Mouse (Mus musculus) intestine, embryonic 14.5 days (tissue): ENCODE data around the gene Cadm1. TPM values are rescaled to one million over a fixed set of nuclear protein-coding genes. Genes with fewer than 3 reads are reported as not detected.

ENCODE experiments used
- ATAC-seq: fragments of 200-750 bp; cut with Nextera tagmentation; replicated peaks from 2 replicates; pipeline ENCODE4 v1.8.0; 2017; ENCODE audit warnings: low read depth, moderate number of reproducible peaks, moderate TSS enrichment, moderate library complexity; ENCODE audit not compliant: low FRiP score, low TSS enrichment
- DNase-seq: peaks from one replicate; pipeline ENCODE4 v3.0.0-alpha.2; 2018; ENCODE audit warnings: low spot score
- H3K27ac ChIP-seq: fragments of 300-500 bp; sonication (generic); 2 replicates; pipeline ENCODE4 v1.5.1; 2014; ENCODE audit warnings: low read depth, mild to moderate bottlenecking, control low read depth
- H3K27me3 ChIP-seq: fragments of 300-500 bp; sonication (generic); replicated peaks from 2 replicates; pipeline ENCODE4 v1.6.1; 2014; ENCODE audit warnings: low read length, control low read depth; ENCODE audit not compliant: control insufficient read depth, insufficient read depth
- H3K36me3 ChIP-seq: fragments of 300-500 bp; sonication (generic); 2 replicates; pipeline ENCODE4 v1.6.1; 2014; ENCODE audit warnings: low read length, control low read depth; ENCODE audit not compliant: control insufficient read depth, insufficient read depth
- H3K4me1 ChIP-seq: fragments of 300-500 bp; sonication (generic); replicated peaks from 2 replicates; pipeline ENCODE4 v1.6.1; 2014; ENCODE audit warnings: low read length, control low read depth, mixed read lengths; ENCODE audit not compliant: control insufficient read depth, insufficient read depth
- H3K4me2 ChIP-seq: fragments of 300-500 bp; sonication (generic); 2 replicates; pipeline ENCODE4 v1.6.1; 2014; ENCODE audit warnings: low read length
- H3K4me3 ChIP-seq: fragments of 300-500 bp; sonication (generic); 2 replicates; pipeline ENCODE4 v1.5.1; 2014; ENCODE audit warnings: low read depth, low read length, control low read depth, mixed read lengths
- H3K9ac ChIP-seq: fragments of 300-500 bp; sonication (generic); 2 replicates; pipeline ENCODE4 v1.6.1; 2014; ENCODE audit warnings: mild to moderate bottlenecking, low read length
- H3K9me3 ChIP-seq: fragments of 300-500 bp; sonication (generic); 2 replicates; pipeline ENCODE4 v1.6.1; 2016; ENCODE audit warnings: low read length, control low read depth; ENCODE audit not compliant: control insufficient read depth
- WGBS: fragments of 180-500 bp; shearing (Covaris S2); extraction: QIAGEN DNeasy Blood & Tissue Kit; methylation state at CpG from one replicate; pipeline ENCODE4 v1.1.7; 2014; 5-methylcytosine and 5-hydroxymethylcytosine counted together
- polyA plus RNA-seq: library from polyadenylated mRNA; unstranded; fragments of >200 nt; fragmentation: Nextera tagmentation; extraction: Ambion mirVana; gene quantifications from 2 replicates; pipeline ENCODE4 v1.2.1, GENCODE M21; 2014

The Cadm1 gene
- polyA plus RNA-seq, 1 experiment from 2014 or later, result 74.7 TPM

DNA sequence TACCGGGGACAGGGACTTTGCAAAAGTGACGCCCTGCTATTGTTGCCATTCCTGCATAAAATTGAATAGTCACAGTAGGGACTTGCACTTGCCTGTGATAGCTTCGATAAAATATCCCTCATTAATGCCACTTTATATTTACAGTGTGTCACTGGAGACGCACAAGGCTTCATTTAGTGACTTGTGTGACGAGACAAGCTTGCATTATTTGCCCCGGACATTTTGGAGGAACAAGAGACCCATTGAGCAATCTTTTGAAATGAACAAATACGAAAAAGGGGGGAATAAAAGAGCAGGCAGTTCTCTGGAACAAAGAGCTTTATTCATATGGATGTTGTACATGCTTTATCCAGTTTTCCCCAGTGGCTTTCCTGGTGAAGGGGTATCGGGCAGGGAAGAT is 3.5 kb downstream of the Cadm1 start:
- Histone ChIP-seq H3K4me2 (no peak overlapping the region), H3K4me1 (peaks cover 3% of the 10 kb centered on the region; the same call in 1 of the 2 replicates), H3K27me3 (peaks cover 32% of the 10 kb centered on the region), H3K9me3 (no peaks in the 10 kb centered on the region), H3K27ac (no peak overlapping the region), H3K4me3 (no peak overlapping the region), H3K9ac (no peak overlapping the region), H3K36me3 (no peaks in the 10 kb centered on the region)
- ATAC-seq, result no peak
- WGBS, result 59% methylated on average over 8 of the region's 8 CpGs
- no peak for DNase-seq

DNA sequence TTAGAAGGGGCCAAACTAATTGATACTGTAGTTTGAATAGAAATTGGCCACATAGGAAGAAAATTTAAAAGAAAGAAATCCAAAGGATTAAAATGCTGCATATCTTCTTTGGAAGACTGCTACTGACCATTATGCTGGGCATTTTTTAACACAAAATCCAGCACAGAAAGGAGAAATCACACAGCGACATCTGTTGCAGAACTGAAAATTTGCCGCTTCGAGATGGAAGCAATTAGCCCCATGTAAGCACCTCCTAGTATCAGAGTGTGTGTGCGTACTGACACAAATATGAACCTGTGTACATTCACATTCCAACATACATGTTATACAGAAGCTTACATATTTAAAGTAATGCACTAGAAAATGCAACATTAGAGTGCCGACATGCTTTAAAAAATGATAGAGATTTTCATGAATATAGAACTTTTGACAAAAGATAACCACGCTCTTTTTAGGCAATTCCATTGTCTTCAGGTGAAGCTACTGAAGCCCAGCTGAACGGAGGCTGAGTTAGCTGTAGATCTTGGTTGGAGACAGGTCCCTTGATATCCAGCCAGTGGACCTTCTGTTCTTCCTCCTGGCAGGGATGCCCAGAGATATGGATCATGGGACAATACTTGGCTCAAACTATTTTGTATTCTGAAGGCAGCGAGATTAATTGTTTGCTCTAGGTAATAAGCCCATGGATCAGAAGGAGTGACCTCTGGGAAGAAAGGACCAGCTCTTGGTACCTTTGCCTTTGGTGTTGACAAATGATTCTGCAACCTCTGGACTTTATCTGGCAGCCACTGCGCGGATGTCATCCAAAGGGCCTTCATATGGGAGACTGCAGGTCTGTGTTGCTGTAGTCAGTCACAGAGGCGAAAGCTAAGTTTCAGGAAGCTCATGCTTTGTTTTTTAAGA is 4.9 kb downstream of the Cadm1 start:
- Histone ChIP-seq H3K36me3 (no peaks in the 10 kb centered on the region), H3K4me1 (0 out of 2 replicates have a peak, but pooled peaks cover 3% of the 10 kb centered on the region), H3K9ac (no peak overlapping the region), H3K4me3 (no peak overlapping the region), H3K9me3 (no peaks in the 10 kb centered on the region), H3K4me2 (no peak overlapping the region), H3K27ac (no peak overlapping the region), H3K27me3 (peaks cover 32% of the 10 kb centered on the region)
- DNase-seq, result no peak
- ATAC-seq, result no peak
- WGBS, result 86% methylated on average over 11 of the region's 11 CpGs

DNA sequence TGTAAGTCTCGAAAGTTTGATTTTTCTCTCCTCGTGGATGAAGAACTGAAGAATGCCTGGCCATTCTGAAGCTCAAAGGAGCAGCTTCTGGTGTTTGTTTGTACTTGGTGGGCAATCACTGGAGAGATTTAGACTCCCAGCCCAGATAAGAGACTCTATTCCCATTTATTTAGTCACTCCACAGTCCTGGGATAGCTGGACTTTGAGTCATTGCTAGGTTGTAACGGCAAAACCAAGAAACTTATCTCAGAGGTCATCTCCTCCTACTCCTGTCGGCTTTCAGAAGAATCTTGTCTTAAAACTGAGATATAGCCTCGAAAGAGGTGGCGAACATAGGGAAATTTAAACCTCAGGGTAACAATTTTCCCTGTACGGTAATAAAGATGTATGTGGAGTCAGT is 15.3 kb downstream of the Cadm1 start:
- 0 out of 2 replicates have a peak, but pooled peaks cover 7% of the 10 kb centered on the region for H3K27me3 ChIP-seq

DNA sequence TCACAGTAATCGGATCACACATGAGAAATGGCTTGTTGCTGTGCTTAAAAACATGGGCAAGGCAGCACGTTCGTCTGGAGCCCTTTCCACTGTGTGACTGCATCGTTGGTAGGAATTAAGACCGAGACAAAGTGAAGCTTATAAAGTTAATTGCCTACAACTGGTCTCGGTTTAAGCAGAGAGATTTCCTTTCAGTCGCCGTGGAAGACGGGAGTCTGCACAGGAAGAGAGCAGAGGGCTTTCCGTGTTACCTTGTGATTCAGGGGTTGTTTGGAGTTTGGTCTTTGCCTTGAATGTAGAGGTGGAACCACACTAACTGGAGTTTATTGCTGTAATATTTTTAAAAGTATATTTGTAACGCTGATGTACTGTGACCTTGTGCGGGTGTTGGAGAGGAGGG is 15.7 kb downstream of the Cadm1 start:
- no peak for ATAC-seq
- H3K4me2 ChIP-seq, result peak overlapping the region; percentile 36
- H3K27me3 ChIP-seq, result 0 out of 2 replicates have a peak, but pooled peaks cover 7% of the 10 kb centered on the region
- H3K4me1 ChIP-seq, result peaks cover 6% of the 10 kb centered on the region
- DNase-seq, result no peak
- no peak overlapping the region for H3K9ac ChIP-seq
- H3K36me3 ChIP-seq, result no peaks in the 10 kb centered on the region
- no peak overlapping the region for H3K27ac ChIP-seq
- peak overlapping the region; percentile 15; the same call in 1 of the 2 replicates for H3K4me3 ChIP-seq
- 11% methylated on average over 12 of the region's 12 CpGs for WGBS
- no peaks in the 10 kb centered on the region for H3K9me3 ChIP-seq

More for the DNA sequence above, 15.3 kb downstream of the Cadm1 start:
- no peak overlapping the region for H3K4me3 ChIP-seq
- no peaks in the 10 kb centered on the region for H3K36me3 ChIP-seq
- no peak overlapping the region for H3K9ac ChIP-seq
- peak overlapping the region; percentile 36 for H3K4me2 ChIP-seq
- peaks cover 6% of the 10 kb centered on the region for H3K4me1 ChIP-seq
- no peak overlapping the region for H3K27ac ChIP-seq
- 21% methylated on average over 7 of the region's 7 CpGs for WGBS
- no peak for ATAC-seq
- no peak for DNase-seq
- no peaks in the 10 kb centered on the region for H3K9me3 ChIP-seq

DNA sequence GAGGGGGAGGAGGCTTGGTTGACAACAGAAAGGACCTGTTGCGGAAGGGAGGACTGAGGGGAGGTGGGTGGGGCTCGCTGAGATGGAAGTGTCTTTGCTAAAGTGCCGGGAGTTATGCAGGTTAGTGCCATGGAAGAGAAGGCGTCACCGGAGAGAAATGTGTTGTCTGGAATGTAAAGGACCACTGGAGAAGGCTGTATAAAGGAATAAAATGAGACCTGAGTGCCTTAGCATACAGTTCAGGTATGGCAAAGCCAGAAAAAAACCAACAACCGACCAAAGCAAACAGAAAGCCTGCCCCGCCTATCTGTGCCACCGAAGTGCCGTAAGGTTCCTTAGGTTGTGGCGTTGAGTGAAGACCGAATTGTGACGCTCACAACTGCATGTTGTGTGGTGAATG is 18.4 kb downstream of the Cadm1 start:
- ATAC-seq, result no peak

DNA sequence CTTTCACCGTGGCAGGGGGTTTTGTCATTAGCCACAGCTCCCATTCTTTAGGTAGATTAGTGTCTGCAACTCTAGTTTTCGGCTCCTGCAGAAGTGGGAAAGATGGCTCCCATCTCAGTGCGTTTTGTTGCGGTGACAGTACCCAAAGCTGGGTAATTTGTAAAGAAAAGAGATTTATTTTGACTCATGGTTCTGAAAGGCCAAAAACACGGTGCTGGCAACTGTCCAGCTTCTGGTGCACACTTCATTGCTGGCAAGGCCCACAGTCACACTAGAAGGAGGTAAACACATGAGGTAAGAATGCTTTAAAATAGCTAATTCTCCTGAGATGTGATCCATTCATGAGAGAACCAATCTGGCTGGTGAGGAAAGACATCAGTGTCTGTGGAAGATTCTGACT is 18.9 kb downstream of the Cadm1 start:
- Histone ChIP-seq H3K4me1 (peaks cover 6% of the 10 kb centered on the region), H3K27ac (no peak overlapping the region), H3K9me3 (no peaks in the 10 kb centered on the region), H3K9ac (no peak overlapping the region), H3K4me3 (no peak overlapping the region), H3K36me3 (no peaks in the 10 kb centered on the region), H3K4me2 (no peak overlapping the region), H3K27me3 (0 out of 2 replicates have a peak, but pooled peaks cover 7% of the 10 kb centered on the region)
- DNase-seq, result peak; percentile 46
- WGBS, result 90% methylated on average over 5 of the region's 5 CpGs
- ATAC-seq, result no peak

More for the DNA sequence above, 18.4 kb downstream of the Cadm1 start:
- no peaks in the 10 kb centered on the region for H3K9me3 ChIP-seq
- H3K9ac ChIP-seq, result no peak overlapping the region
- no peak overlapping the region for H3K27ac ChIP-seq
- DNase-seq, result peak; percentile 40
- H3K4me3 ChIP-seq, result no peak overlapping the region
- no peak overlapping the region for H3K4me2 ChIP-seq
- peaks cover 6% of the 10 kb centered on the region for H3K4me1 ChIP-seq
- WGBS, result 94% methylated on average over 12 of the region's 12 CpGs
- 0 out of 2 replicates have a peak, but pooled peaks cover 7% of the 10 kb centered on the region for H3K27me3 ChIP-seq
- no peaks in the 10 kb centered on the region for H3K36me3 ChIP-seq

DNA sequence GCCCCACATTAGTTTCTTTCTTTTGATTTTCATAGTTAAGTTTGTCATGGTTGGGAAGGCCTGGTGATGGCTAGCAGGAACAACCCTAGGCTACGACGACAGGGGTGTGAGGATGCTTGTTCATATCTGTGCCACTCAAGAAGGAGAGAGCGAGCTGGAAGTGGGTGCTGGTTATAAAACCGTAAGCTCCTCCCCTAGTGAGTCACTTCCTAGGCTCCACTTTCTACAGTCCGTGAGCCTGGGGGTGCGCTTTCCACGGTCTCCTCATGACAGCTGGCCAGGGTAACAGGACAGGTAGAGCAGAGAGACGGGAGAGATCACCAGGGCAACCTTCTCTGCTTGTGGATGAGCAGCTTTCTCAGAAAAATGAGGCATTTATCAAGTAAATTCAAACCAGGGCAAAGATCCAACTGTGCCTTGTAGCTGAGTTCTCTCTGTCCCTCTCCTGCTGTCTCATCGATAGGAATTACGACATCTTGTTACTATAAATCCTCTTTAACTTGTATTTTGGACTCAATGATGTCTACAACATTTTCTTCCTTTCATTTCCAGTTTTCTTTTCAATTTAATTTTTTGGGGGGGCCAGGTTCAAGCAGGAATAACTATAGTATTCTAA is 23.1 kb downstream of the Cadm1 start:
- no peak for ATAC-seq
- Histone ChIP-seq H3K36me3 (no peaks in the 10 kb centered on the region), H3K4me3 (no peak overlapping the region), H3K4me1 (no peaks in the 10 kb centered on the region), H3K9me3 (no peaks in the 10 kb centered on the region), H3K27ac (no peak overlapping the region), H3K4me2 (no peak overlapping the region), H3K9ac (no peak overlapping the region), H3K27me3 (no peaks in the 10 kb centered on the region)
- DNase-seq, result no peak
- WGBS, result 83% methylated on average over 10 of the region's 10 CpGs

DNA sequence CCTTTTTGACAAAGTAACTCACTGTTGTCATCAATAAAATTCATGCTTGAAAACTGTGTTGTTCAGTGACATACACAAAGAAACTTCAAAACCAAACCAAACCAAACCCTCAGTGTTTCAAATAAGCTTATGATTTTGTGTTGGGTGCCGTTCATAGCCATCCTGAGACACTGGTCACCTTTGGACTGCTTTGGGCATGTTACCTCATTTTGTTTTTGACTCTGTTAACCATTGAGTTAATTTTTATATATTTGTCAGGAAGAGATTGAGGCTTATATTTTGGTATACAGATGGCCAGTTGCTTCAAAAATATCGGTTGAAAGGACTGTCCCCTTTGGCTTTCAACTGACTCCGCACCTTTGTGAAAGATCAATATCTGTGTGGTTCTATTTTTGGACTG is 30.8 kb downstream of the Cadm1 start:
- ATAC-seq (no peak), DNase-seq (no peak)
- WGBS, result 93% methylated on average over 3 of the region's 3 CpGs
- Histone ChIP-seq H3K9me3 (no peaks in the 10 kb centered on the region), H3K9ac (no peak overlapping the region), H3K36me3 (no peaks in the 10 kb centered on the region), H3K27me3 (no peaks in the 10 kb centered on the region), H3K27ac (no peak overlapping the region), H3K4me1 (no peaks in the 10 kb centered on the region), H3K4me2 (no peak overlapping the region), H3K4me3 (no peak overlapping the region)
